Mouse (Mus musculus): Measurements from ENCODE around the gene Nudt6. TPM values are rescaled to one million over a fixed set of nuclear protein-coding genes. Genes with fewer than 3 reads are reported as not detected.
A peak's percentile ranks its signal among the peaks of the same experiment; 100 is the strongest.

Gene Nudt6
- 4.6 and 7.4 TPM in 2 replicates for polyA plus RNA-seq (2014; fragmentation: Nextera tagmentation; extraction: Ambion mirVana)

GRCm38 (mm10) chr3:37420072-37420471 is at the start of gene Nudt6:
Nudt6 (minus strand) TSS chr3:37420211.
- TF ChIP-seq CTCF (IDR thresholded peaks at IDR 0.05; ENCODE audit: low read depth), result no peak
- H3K9me3 ChIP-seq (ENCODE audit: low read depth, low read length), result no peaks in the 10 kb centered on the region
- H3K9ac ChIP-seq, result peak within 1 kb of the TSS; percentile 82
- peak within 1 kb of the TSS; percentile 93 for H3K4me3 ChIP-seq (ENCODE audit: low read depth, low read length)
- peaks cover 9% of the 10 kb centered on the region; the same call in 1 of the 2 replicates for H3K4me1 ChIP-seq (ENCODE audit: insufficient read depth)
- H3K4me2 ChIP-seq, result peak within 1 kb of the TSS; percentile 92
- DNase-seq (peak; percentile 99), ATAC-seq (ENCODE audit: insufficient read depth) (peak; percentile 88)
- no peaks in the 10 kb centered on the region for H3K27me3 ChIP-seq (ENCODE audit: insufficient read depth, low read length)
- H3K36me3 ChIP-seq (ENCODE audit: insufficient read depth), result no peaks in the 10 kb centered on the region
- under 1% methylated on average over 50 of the region's 50 CpGs for WGBS
- H3K27ac ChIP-seq (ENCODE audit: low read depth), result peak within 1 kb of the TSS; percentile 94

- WGBS, result 73% methylated on average over 4 of the region's 4 CpGs
- no peaks in the 10 kb centered on the region for H3K4me1 ChIP-seq (ENCODE audit: insufficient read depth)
- DNase-seq (no peak), ATAC-seq (ENCODE audit: insufficient read depth) (no peak)
- H3K9ac ChIP-seq, result no peak overlapping the region
- H3K27me3 ChIP-seq (ENCODE audit: insufficient read depth, low read length), result no peaks in the 10 kb centered on the region
- TF ChIP-seq CTCF (IDR thresholded peaks at IDR 0.05; ENCODE audit: low read depth), result no peak
- H3K27ac ChIP-seq (ENCODE audit: low read depth), result no peak overlapping the region
- H3K4me3 ChIP-seq (ENCODE audit: low read depth, low read length), result no peak overlapping the region
- no peak overlapping the region for H3K4me2 ChIP-seq
- H3K36me3 ChIP-seq (ENCODE audit: insufficient read depth), result peaks cover 9% of the 10 kb centered on the region; the same call in 1 of the 2 replicates
- H3K9me3 ChIP-seq (ENCODE audit: low read depth, low read length), result no peaks in the 10 kb centered on the region
Measured at GRCm38 (mm10) chr3:37469353-37469752, 49.3 kb upstream of the Nudt6 start.

- Histone ChIP-seq H3K4me2 (no peak overlapping the region), H3K9me3 (ENCODE audit: low read depth, low read length) (no peaks in the 10 kb centered on the region), H3K27ac (ENCODE audit: low read depth) (no peak overlapping the region), H3K4me3 (ENCODE audit: low read depth, low read length) (no peak overlapping the region), H3K9ac (no peak overlapping the region), H3K4me1 (ENCODE audit: insufficient read depth) (no peaks in the 10 kb centered on the region), H3K36me3 (ENCODE audit: insufficient read depth) (peaks cover 9% of the 10 kb centered on the region; the same call in 1 of the 2 replicates), H3K27me3 (ENCODE audit: insufficient read depth, low read length) (no peaks in the 10 kb centered on the region)
- ATAC-seq (ENCODE audit: insufficient read depth) (no peak), DNase-seq (peak; percentile 37)
- 91% methylated on average over 2 of the region's 2 CpGs for WGBS
- TF ChIP-seq CTCF (IDR thresholded peaks at IDR 0.05; ENCODE audit: low read depth), result peak; percentile 61
Measured at GRCm38 (mm10) chr3:37468170-37468569, 48.2 kb upstream of the Nudt6 start.

GRCm38 (mm10) chr3:37455992-37456391 is 36.0 kb upstream of the Nudt6 start:
- H3K36me3 ChIP-seq (ENCODE audit: insufficient read depth), result peaks cover 12% of the 10 kb centered on the region; the same call in 1 of the 2 replicates
- no peaks in the 10 kb centered on the region for H3K27me3 ChIP-seq (ENCODE audit: insufficient read depth, low read length)
- H3K27ac ChIP-seq (ENCODE audit: low read depth), result no peak overlapping the region
- no peak for TF ChIP-seq CTCF (IDR thresholded peaks at IDR 0.05; ENCODE audit: low read depth)
- no peak overlapping the region for H3K4me2 ChIP-seq
- H3K9ac ChIP-seq, result no peak overlapping the region
- H3K4me1 ChIP-seq (ENCODE audit: insufficient read depth), result no peaks in the 10 kb centered on the region
- ATAC-seq (ENCODE audit: insufficient read depth) (no peak), DNase-seq (no peak)
- no peaks in the 10 kb centered on the region for H3K9me3 ChIP-seq (ENCODE audit: low read depth, low read length)
- no peak overlapping the region for H3K4me3 ChIP-seq (ENCODE audit: low read depth, low read length)
- WGBS, result 70% methylated on average over 1 of the region's 1 CpGs

- no peak for DNase-seq
- H3K27ac ChIP-seq (ENCODE audit: low read depth), result no peak overlapping the region
- no peak for TF ChIP-seq CTCF (IDR thresholded peaks at IDR 0.05; ENCODE audit: low read depth)
- H3K4me3 ChIP-seq (ENCODE audit: low read depth, low read length), result no peak overlapping the region
- no peaks in the 10 kb centered on the region for H3K27me3 ChIP-seq (ENCODE audit: insufficient read depth, low read length)
- H3K36me3 ChIP-seq (ENCODE audit: insufficient read depth), result peaks cover 16% of the 10 kb centered on the region; the same call in 1 of the 2 replicates
- H3K4me2 ChIP-seq, result no peak overlapping the region
- H3K4me1 ChIP-seq (ENCODE audit: insufficient read depth), result no peaks in the 10 kb centered on the region
- ATAC-seq (ENCODE audit: insufficient read depth), result no peak
- 85% methylated on average over 2 of the region's 2 CpGs for WGBS
- no peaks in the 10 kb centered on the region for H3K9me3 ChIP-seq (ENCODE audit: low read depth, low read length)
- no peak overlapping the region for H3K9ac ChIP-seq
Measured at GRCm38 (mm10) chr3:37443409-37443808, 23.4 kb upstream of the Nudt6 start.

- Histone ChIP-seq H3K9ac (no peak overlapping the region), H3K4me1 (ENCODE audit: insufficient read depth) (no peaks in the 10 kb centered on the region), H3K36me3 (ENCODE audit: insufficient read depth) (peaks cover 27% of the 10 kb centered on the region), H3K4me3 (ENCODE audit: low read depth, low read length) (no peak overlapping the region), H3K27ac (ENCODE audit: low read depth) (no peak overlapping the region), H3K9me3 (ENCODE audit: low read depth, low read length) (no peaks in the 10 kb centered on the region), H3K4me2 (no peak overlapping the region), H3K27me3 (ENCODE audit: insufficient read depth, low read length) (no peaks in the 10 kb centered on the region)
- no peak; the same call in 1 of the 2 replicates for ATAC-seq (ENCODE audit: insufficient read depth)
- TF ChIP-seq CTCF (IDR thresholded peaks at IDR 0.05; ENCODE audit: low read depth), result no peak
- 82% methylated on average over 1 of the region's 1 CpGs for WGBS
- peak; percentile 61 for DNase-seq
Measured at GRCm38 (mm10) chr3:37439770-37440169, 19.8 kb upstream of the Nudt6 start.

- Histone ChIP-seq H3K27me3 (ENCODE audit: insufficient read depth, low read length) (no peaks in the 10 kb centered on the region), H3K4me3 (ENCODE audit: low read depth, low read length) (no peak overlapping the region), H3K4me1 (ENCODE audit: insufficient read depth) (no peaks in the 10 kb centered on the region), H3K36me3 (ENCODE audit: insufficient read depth) (peaks cover 42% of the 10 kb centered on the region), H3K9me3 (ENCODE audit: low read depth, low read length) (no peaks in the 10 kb centered on the region), H3K9ac (no peak overlapping the region), H3K4me2 (no peak overlapping the region), H3K27ac (ENCODE audit: low read depth) (no peak overlapping the region)
- no peak for DNase-seq
- TF ChIP-seq CTCF (IDR thresholded peaks at IDR 0.05; ENCODE audit: low read depth), result no peak
- no peak for ATAC-seq (ENCODE audit: insufficient read depth)
Measured at GRCm38 (mm10) chr3:37430359-37430758, 10.3 kb upstream of the Nudt6 start.
